Mouse (Mus musculus): ENCODE data around the gene Slc25a45.
"Not testable (repeated sequence)": the region's sequence is repeated elsewhere in the genome, so short reads cannot be mapped to it uniquely, and the experiment has no call there.

Slc25a45 gene

DNA sequence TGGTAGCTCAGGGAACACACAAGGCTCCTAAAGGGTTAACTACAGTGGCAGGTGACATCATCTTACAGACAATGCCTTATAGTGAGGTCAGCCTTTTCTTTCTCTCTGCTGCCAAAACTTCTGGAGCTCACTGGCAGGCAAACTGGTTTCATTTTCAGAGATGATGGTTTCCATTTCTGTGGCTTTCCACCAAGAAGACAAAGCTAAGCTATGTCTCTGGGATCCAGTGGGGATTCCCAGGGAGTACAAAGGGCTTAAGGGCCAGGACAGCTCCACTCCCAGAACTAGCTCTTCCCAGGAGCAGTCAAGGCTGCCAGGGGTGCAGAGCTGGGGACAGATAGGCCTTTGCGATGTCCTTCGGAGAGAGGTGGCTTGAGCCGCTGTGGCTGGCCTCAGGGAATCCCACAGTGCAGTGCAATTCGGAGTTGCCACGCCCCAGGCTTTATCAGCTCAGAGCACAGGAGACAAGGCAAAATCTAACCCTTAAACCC lies 26.1 kb upstream of the Slc25a45 start:
- DNase-seq (ENCODE audit: extremely low read depth, insufficient read length, low spot score), result peak; percentile 57

DNA sequence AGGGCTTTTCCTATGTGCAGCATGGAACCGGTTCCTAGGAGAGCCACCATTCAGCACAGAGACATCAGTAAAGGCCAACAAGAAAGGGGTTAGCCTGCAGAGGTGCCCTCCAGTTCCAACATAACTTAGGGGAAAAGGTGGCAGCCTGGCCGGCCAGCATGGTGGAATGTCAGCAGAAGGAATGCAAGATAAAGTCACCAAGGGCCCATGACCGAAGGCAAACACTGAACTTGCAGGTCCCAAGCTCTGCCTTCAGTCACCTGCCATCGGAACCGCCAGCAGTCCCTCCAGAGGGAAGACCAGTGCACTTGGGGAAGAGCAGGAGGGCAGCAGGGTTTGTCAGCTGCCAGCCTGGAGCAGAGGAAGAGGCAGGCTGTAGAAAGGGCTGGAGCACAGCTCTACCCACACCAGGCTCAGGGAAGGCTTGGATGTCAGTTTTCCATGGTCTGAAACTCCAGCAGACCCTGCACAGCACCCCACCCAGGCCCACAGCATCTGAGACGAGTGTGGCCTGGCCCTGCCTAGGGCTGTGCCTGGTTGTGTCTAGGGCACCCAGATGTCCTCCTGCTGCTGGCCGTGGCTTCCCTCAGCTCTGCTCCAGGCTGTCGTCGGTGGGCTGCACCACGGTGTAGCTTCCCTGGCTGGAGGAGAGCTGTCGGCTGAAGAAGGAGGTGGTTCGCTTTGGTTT lies 25.4 kb upstream of the Slc25a45 start:
- DNase-seq (ENCODE audit: extremely low read depth, insufficient read length, low spot score), result no peak

DNA sequence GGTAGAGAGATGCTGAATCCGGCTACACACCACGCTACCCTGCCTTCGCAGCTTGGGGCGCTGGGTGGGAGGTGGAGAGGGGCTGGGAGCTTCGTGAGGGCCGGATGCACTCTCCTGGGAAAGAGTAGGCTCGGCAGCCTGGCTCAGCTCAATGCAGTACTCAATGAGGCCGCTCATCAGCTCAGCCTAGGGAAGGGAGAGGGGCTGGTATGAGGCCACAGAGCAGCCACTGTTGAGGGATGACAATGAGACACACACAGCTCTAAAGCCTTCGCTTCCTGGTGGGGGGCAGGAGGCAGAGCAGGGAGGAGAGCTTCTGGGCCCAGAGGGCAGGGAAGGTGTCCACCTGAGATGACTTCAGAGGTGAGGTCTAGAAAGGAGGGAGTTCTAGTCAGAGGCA lies 21.0 kb upstream of the Slc25a45 start:
- DNase-seq (ENCODE audit: extremely low read depth, insufficient read length, low spot score), result no peak

DNA sequence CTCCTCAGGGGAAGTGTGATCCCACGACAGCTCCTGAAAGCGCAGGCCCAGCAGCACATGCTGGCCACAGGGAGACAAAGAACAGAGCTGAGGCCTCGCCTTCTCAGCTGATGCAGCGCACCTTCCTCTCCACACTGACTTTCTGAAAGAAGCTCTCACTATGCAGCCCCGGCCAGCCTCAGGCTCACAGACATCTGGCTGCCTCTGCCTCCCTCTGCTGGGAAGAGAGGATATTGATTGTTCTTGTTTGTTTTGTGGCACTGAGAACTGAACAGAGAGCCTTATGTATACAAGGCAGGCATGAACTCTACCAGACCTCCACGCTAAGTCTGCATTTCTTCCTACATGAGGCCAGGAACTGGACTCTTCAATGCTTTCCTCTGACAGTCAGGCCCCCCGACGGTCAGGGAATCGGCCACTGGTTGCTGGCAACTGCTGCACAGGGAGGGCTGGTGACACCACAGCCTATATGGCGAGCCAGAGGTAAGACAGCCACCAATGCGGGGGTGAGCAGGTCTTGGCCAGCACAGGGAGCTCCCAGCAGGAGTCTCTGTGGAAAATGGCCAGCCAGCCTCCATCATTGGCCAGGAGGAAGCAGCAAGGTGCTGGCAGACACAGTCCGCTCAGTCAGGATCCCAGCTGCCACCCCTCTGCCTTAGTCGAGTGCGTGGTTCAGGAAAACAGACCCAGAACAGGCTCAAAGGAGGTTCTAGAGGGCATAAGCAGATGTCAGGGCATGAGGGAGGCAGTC lies 15.1 kb upstream of the Slc25a45 start:
- no peak for DNase-seq (ENCODE audit: extremely low read depth, insufficient read length, low spot score)

DNA sequence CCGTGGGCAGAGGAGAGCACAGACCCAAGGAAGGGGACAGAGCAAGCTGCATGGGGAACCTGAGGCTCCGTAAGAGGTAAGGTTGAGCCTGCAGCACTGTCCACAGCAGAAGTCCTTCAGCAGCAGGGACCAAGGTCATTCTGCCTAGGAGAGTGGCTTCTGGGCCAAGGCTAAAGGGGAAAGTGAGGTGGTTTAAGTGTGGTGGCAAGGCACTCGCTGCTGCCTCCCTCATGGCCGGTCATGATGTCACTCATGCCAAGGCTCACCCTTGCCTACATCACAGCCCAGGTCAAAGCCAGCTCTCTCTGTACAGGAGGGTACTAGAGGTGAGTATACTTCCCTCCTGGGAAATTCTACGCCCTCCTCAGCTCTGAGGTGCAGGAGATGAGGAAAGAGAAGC lies 13.8 kb upstream of the Slc25a45 start:
- no peak for DNase-seq (ENCODE audit: extremely low read depth, insufficient read length, low spot score)

DNA sequence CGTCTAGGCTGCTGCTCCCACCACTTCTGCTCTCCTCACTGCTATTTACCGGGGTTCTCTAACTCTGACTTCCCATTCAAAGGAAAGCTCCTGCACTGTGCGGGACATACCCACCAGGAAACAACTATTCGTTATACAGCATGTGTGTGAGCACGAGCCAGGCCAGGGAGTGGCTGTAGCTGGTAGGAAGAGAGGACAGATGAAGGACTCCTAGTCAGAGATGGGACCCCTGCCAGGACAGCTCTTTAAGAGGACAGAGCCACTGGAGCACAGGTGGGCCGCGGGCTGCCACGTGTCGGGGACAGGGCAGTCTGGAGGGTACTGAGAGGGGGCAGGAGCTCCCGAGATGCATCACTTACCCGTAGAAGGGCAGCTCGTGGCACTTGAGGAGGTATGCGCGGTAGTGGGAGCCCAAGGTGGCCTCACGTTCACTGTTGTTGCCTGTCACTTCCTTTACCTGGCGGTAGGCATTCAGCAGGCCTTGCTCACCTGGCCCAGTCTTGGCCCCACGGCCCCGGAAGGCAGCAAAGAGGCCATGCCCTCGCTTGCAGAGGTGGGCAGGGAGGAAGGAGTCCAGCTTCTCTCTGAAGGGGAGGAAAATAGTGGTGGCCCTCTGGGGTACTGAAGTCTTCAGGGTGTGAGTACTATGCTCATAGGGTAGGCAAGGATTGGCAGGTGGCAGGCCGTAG lies 12.8 kb upstream of the Slc25a45 start:
- DNase-seq (ENCODE audit: extremely low read depth, insufficient read length, low spot score), result no peak

DNA sequence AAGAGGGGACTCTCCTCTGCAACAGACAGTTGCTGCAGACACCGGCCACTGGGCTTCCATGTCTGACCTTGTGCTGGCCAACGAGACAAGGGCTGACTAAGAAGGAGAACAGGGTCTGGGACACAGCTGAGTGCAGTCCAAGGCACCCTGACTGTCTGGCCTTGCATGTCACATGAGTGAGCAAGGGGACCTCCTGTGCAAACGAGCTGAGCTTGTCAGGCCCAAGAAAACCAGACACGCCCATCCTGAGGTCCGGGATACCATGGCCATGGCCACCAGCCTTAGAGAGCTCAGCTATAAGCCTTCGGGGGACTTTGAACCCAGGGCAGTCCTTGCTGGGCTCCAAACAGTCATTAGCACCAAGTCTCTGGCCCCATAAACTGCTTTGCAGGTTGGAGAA lies 9.5 kb upstream of the Slc25a45 start:
- DNase-seq (ENCODE audit: extremely low read depth, insufficient read length, low spot score), result no peak

DNA sequence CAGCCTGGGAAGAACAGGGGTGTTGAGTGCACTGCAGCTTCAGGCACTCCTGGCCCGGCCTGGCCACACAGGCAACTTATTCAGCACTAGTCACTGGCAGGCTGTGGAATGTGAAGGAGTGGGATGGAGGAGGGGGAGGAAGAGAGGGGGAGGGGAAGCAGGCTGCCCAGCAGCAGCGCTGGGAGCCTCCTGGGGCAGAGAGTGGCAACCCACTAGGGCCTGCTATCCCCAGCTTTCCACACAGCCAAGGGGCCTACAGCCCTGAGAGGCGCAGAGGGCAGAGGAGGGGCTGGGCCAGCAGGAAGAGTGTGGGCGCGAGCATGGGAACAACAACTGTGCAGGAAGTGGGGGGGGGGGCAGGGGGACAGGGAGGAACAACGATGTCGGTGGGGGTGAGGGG lies 6.3 kb upstream of the Slc25a45 start:
- no peak for DNase-seq (ENCODE audit: extremely low read depth, insufficient read length, low spot score)

DNA sequence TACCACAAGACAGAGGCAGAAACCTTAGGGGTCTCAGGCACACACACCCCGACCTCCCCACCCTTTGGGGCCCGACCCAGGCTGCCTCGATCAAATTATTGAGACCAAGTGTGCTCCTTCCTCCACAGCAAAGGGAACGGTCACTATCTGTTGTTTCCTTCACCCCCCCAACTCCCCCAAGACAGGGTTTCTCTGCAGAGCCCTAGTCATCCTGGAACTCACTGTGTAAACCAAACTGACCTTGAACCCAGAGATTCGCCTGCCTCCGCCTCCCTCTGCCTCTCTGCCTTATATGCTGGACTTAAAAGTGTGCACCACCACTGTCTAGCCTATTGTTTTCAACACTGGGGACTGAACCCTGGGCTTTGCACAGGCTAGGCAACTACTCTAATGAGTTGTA lies 5.9 kb upstream of the Slc25a45 start:
- DNase-seq (ENCODE audit: extremely low read depth, insufficient read length, low spot score), result no peak

DNA sequence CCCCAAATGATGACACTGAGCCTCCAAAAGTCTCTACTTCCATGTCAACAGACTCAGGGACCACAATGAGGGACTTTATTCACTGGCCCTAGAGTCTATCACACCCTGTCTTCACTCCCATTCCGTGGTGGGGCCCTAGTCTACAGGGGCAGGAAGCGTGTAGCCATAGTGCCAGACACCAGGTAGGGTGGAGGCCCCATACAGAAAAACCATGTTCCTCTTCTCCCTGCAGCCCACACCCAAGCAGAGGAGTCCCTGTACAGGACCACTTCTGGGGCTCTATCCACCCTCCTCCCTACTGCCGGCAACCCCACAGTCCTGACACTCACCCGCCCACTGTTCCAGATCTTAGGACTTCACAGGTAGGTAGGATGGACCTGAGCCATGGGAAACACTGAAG lies 5.1 kb upstream of the Slc25a45 start:
- DNase-seq (ENCODE audit: extremely low read depth, insufficient read length, low spot score), result no peak

DNA sequence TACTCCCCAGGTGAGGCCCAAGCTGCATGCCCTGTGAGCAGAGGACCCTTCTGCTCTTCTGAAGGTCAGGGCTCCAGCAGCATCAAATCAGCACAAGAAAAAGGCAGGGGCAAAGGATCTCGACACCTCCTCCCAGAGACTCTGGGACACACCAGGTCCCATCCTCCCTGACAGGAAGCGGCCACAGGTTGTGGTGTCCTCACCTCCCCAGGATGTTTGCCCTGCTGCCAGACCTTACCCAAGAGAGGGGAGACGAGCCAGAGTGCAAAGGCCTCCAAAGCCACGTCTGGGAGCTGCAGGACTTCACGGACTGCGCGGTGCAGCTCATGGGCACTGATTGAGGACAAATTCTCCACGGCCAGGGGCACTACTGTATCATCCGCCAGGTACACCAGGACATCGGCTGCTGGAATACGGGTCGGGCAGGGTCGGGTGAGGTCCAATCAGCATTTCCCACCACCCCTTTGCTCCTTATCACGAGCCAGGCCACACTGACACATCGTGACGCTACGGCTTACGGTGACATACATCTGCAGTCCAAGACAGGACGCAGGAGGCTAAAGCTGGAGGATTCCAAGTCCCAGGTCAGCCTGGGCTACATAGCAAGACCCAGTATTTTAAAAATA lies 4.6 kb upstream of the Slc25a45 start:
- no peak for DNase-seq (ENCODE audit: extremely low read depth, insufficient read length, low spot score)

DNA sequence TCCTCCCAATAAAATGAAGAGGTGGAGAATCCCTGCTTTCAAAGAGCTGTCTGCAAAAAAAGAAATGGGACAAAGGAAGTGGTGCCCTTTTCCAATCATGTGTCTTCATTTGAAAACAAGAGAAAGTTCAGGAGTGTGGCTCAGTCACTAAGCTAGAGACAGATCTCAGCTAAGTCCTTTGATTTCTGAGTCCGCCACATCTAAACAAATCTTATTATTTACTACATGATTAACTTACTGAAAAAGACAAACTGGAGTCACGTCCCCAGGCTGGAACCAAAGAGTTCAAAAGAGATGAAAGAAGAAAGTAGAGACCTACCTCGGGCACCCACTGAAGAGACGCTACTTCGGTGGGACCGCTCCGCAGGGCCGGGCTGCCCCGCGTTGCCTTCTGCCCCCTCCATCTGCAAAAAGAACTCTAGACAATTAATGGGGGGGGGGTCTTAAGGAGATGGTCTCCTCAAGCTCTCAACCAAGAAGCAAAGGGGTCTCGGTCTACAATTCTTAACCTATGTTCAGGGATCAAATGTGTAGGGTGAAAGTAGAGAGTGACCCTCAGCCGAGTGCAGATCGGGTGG lies 3.1 kb upstream of the Slc25a45 start:
- DNase-seq (ENCODE audit: extremely low read depth, insufficient read length, low spot score), result no peak

DNA sequence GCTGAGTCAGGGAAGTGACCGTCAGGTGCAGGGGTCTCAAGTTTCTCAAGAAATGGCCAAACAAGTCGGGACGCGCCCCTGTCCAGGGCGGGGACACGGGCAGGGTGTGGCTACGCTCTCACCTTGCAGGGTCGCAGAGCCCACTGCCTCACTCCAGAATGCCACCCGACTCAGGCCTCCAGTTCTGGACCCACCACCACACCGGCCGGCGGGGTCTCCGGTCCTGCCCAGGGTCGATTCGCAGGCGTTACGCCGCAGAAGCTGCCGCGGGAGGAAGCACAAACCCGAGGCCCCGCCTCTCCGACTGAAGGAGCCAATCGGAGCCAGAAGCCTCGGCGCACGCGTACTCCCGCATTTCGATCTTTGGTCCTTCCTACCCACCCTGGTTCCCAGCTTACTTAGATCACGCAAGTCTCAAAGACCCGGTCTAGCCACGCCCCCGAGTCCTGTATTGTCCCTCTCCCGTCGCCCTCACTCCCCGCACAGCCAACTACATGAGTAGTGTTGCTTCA lies 2.6 kb upstream of the Slc25a45 start, which contains the start of gene Frmd8:
Gene Frmd8 (minus strand): TSS at position 306 of the 512 bp plus-strand sequence.
- DNase-seq (ENCODE audit: extremely low read depth, insufficient read length, low spot score), result peak; percentile 87

DNA sequence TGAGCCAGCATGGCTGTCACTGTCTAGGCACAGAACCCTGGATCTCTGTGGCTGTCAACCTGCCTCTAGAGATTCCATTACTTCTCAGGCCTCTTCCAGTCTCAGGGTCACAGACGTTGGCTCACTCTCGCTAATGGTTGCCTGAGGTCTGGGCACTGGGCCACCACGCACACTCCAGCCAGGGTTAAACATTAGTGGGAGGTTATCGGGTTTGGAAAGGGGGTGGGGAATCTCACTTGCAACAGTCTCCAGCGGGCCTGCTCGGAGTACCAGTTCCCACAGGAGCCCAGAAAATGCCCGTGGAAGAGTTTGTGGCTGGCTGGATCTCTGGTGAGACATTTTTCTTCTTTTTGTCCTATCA lies 734 bp downstream of the Slc25a45 start:
- DNase-seq (ENCODE audit: extremely low read depth, insufficient read length, low spot score), result no peak

DNA sequence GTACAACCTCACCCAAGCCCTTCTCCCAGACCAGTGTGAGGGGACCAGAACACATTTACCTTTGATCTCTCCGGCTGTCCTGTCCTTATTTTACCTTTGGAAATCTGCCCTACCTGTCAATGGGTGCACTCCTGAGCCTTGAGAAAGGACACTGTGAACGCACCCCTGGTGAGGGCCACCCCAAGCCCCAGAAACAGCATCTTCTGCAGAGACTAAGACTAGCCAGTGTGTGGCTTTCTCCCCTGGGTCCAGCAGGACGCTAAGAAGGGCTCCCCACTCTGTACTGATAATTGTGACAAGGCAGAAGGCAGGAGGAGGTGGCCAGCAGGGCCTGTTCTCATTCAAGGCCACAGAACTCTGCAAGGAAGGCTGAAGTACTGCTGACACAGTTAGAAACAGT lies 1.3 kb downstream of the Slc25a45 start:
- DNase-seq (ENCODE audit: extremely low read depth, insufficient read length, low spot score), result no peak

DNA sequence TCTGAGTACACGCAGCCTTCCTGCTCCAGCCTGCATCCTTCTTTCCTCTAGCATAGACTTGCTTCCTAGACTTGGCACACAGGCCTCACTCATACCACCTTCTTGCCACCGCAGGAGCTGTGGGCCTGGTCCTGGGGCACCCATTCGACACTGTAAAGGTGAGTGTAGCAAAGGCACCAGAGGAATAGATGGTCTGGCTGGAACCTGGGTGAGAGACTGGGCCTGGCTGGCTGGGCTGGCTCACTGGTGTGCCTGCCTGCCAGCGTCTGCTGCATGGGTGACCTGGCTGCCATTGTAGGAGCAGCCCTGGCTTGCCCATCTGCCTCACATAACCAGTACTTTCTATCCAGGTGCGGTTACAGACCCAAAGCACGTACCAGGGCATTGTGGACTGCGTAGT lies 2.1 kb downstream of the Slc25a45 start:
- DNase-seq (ENCODE audit: extremely low read depth, insufficient read length, low spot score), result no peak

DNA sequence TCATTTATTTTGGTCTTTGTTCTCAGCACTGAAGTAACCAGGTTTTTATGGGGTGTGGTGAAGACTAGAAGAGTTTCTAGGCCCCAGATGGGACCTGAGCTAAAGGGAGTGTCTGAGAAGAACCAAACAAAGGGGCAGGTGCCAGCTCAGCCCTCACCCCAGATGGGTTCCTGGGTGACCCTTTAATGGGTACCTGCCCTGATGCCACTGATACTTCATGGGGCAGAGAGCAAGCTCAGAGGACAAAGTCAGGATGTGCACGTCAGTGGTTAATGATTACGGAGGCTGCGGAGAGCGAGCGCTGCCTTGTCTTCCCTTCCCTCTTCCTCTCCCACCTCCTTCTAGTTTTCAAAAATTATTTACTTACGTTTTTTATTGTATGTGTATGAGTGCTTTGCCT lies 3.5 kb downstream of the Slc25a45 start:
- no peak for DNase-seq (ENCODE audit: extremely low read depth, insufficient read length, low spot score)

DNA sequence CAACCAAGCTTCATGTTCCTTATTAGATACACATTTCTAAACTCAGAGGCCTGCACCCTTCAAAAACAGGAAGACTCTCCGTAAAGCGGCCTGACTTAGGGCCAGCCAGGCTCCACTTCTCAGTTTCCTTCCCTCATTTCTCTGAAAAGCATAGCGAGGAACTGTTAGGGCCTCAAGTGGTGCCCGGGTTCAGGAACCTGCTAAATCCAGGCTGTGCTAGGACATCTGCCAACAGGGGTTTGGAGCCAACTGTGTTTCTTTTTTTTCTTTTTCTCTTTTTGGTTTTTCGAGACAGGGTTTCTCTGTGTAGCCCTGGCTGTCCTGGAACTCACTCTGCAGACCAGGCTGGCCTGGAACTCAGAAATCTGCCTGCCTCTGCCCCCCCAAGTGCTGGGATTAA lies 4.5 kb downstream of the Slc25a45 start:
- not testable (repeated sequence) for DNase-seq (ENCODE audit: extremely low read depth, insufficient read length, low spot score)

DNA sequence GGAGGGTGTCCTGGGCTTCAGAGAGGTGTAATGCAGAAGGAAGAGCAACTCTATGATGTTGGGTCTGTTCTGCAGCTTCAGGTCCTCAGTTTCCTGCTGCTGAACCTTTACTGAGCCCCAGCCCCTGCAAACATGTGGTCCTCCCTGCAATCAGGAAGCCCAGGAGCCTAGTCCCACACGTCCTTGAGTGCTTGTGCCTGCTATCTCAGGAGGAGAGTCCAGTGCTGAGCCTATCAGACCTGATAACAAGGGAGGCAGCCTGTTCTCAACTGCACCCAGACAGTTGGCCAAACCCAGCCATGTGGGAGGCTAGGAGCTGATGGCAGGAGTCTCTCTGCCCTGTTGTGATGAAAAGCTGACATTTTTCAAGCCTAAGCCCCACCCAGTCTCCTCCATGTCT lies 6.3 kb downstream of the Slc25a45 start:
- DNase-seq (ENCODE audit: extremely low read depth, insufficient read length, low spot score), result no peak

DNA sequence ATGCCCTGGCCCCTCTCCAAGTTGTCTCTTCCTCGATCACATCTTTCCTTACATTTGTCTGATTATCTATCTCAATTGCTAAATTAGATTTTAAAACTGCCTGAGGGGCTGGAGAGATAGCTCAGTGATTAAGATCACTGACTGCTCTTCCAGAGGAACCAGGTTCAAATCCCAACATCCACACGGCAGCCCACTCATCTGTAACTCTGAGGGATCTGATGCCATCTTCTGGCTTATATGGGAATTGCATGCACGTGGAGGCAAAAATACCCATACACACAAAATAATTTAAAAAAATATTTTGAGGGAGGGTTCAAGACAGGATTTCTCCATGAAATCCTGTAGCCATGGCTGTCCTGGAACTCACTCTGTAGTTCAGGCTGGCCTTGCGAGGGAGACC lies 8.2 kb downstream of the Slc25a45 start:
- no peak for DNase-seq (ENCODE audit: extremely low read depth, insufficient read length, low spot score)
